Mouse (Mus musculus): ENCODE data around the gene Il4.
"Not testable (repeated sequence)": the region's sequence is repeated elsewhere in the genome, so short reads cannot be mapped to it uniquely, and the experiment has no call there.

DNA sequence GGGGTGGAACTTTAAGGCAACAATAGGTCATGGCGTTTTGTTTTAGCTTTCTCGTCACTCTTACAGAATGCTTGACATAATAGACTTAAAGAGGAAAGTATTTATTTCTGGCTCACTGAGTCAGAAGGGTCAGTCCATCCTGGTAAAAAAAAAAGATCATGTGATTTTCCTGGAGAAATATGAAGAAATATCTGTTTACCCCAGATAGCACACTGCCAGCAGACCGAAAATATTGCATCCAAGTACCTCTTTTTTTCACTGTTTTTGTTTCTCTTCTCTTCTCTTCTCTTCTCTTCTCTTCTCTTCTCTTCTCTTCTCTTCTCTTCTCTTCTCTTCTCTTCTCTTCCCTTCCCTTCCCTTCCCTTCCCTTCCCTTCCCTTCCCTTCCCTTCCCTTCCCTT is 58.5 kb downstream of the Il4 start:
- TF ChIP-seq CTCF (IDR thresholded peaks at IDR 0.05; ENCODE audit: control insufficient read depth, insufficient read depth, insufficient replicate concordance, low read depth, low read length); POLR2A (IDR thresholded peaks at IDR 0.05; ENCODE audit: control insufficient read depth, low read depth, low read length): not testable (repeated sequence)

All from testis, adult 2 months (tissue).